Mouse (Mus musculus) forebrain, postnatal 0 days (tissue): ENCODE data around the gene Ly6g5c. TPM values are rescaled to one million over a fixed set of nuclear protein-coding genes. Genes with fewer than 3 reads are reported as not detected.

Experiments used
- ATAC-seq: fragments of 200-750 bp; cut with Nextera tagmentation; 2 replicates; pipeline ENCODE4 v1.8.0; 2017; ENCODE audit warnings: mild to moderate bottlenecking, moderate library complexity
- DNase-seq: peaks from one replicate; pipeline ENCODE4 v3.0.0-alpha.2; 2015
- H3K27ac ChIP-seq: fragments of 300-500 bp; sonication (generic); 2 replicates; pipeline ENCODE4 v1.5.1; 2014; ENCODE audit warnings: low read depth, mild to moderate bottlenecking, antibody characterized with exemption, low read length, moderate library complexity, mixed read lengths
- H3K27me3 ChIP-seq: fragments of 300-500 bp; sonication (generic); 2 replicates; pipeline ENCODE4 v1.6.1; 2014; ENCODE audit warnings: mild to moderate bottlenecking, low read length, mixed read lengths; ENCODE audit not compliant: insufficient read depth
- H3K36me3 ChIP-seq: fragments of 300-500 bp; sonication (generic); 2 replicates; pipeline ENCODE4 v1.6.1; 2014; ENCODE audit warnings: mild to moderate bottlenecking, moderate library complexity; ENCODE audit not compliant: insufficient read depth
- H3K4me1 ChIP-seq: fragments of 300-500 bp; sonication (generic); 2 replicates; pipeline ENCODE4 v1.6.1; 2014; ENCODE audit warnings: antibody characterized with exemption; ENCODE audit not compliant: insufficient read depth
- H3K4me2 ChIP-seq: fragments of 300-500 bp; sonication (generic); 2 replicates; pipeline ENCODE4 v1.6.1; 2014; ENCODE audit warnings: low read depth, mild to moderate bottlenecking, moderate library complexity
- H3K4me3 ChIP-seq: fragments of 300-500 bp; sonication (generic); 2 replicates; pipeline ENCODE4 v1.5.1; 2014; ENCODE audit warnings: low read depth, low read length, mixed read lengths
- H3K9ac ChIP-seq: fragments of 300-500 bp; sonication (generic); 2 replicates; pipeline ENCODE4 v1.6.1; 2014; ENCODE audit warnings: mild to moderate bottlenecking
- H3K9me3 ChIP-seq: fragments of 300-500 bp; sonication (generic); 2 replicates; pipeline ENCODE4 v1.6.1; 2016; ENCODE audit warnings: low read length
- CTCF ChIP-seq: sonication (generic); IDR thresholded peaks from 2 replicates; pipeline ENCODE4 v1.5.1; 2016; ENCODE audit warnings: antibody characterized with exemption, control low read depth, low read depth
- WGBS: fragments of 180-500 bp; shearing (Covaris S2); extraction: QIAGEN DNeasy Blood & Tissue Kit; methylation state at CpG from one replicate; pipeline ENCODE4 v1.1.7; 2014; 5-methylcytosine and 5-hydroxymethylcytosine counted together
- polyA plus RNA-seq: library from polyadenylated mRNA; unstranded; fragments of >200 nt; fragmentation: Nextera tagmentation; extraction: Ambion mirVana; gene quantifications from 2 replicates; pipeline ENCODE4 v1.2.1, GENCODE M21; 2015
- total RNA-seq: library from RNA; depleted of rRNA; stranded (reverse); fragments of >200 nt; gene quantifications from 2 replicates; pipeline ENCODE4 v1.2.3, GENCODE M21; 2014

The Ly6g5c gene
- total and polyA plus RNA-seq, 2 experiments from 2014 or later, result not detected

- Histone ChIP-seq H3K36me3 (peaks cover 9% of the 10 kb centered on the region; the same call in 1 of the 2 replicates), H3K4me1 (peaks cover 11% of the 10 kb centered on the region), H3K4me3 (no peak overlapping the region), H3K27ac (0 out of 2 replicates have a peak overlapping the region, but pooled peaks have one; percentile 3), H3K9ac (no peak overlapping the region), H3K27me3 (no peaks in the 10 kb centered on the region), H3K9me3 (no peaks in the 10 kb centered on the region), H3K4me2 (no peak overlapping the region)
- no peak for TF ChIP-seq CTCF
- DNase-seq (no peak), ATAC-seq (no peak)
- 96% methylated on average over 1 of the region's 1 CpGs for WGBS
Measured at GRCm38 (mm10) chr17:35125081-35125480, 17.0 kb downstream of the Ly6g5c start.

GRCm38 (mm10) chr17:35125578-35125977, 17.5 kb downstream of the Ly6g5c start:
- Histone ChIP-seq H3K9me3 (no peaks in the 10 kb centered on the region), H3K4me2 (peak overlapping the region; percentile 86), H3K27me3 (no peaks in the 10 kb centered on the region), H3K27ac (peak overlapping the region; percentile 79; the same call in 1 of the 2 replicates), H3K4me3 (peak overlapping the region; percentile 63), H3K4me1 (peaks cover 11% of the 10 kb centered on the region), H3K9ac (peak overlapping the region; percentile 81), H3K36me3 (peaks cover 9% of the 10 kb centered on the region; the same call in 1 of the 2 replicates)
- no peak for ATAC-seq
- 29% methylated on average over 6 of the region's 6 CpGs for WGBS
- TF ChIP-seq CTCF, result no peak
- DNase-seq, result no peak

- Histone ChIP-seq H3K36me3 (peaks cover 9% of the 10 kb centered on the region; the same call in 1 of the 2 replicates), H3K4me2 (peak within 1 kb of the TSS; percentile 86), H3K9ac (peak within 1 kb of the TSS; percentile 81), H3K4me1 (peaks cover 11% of the 10 kb centered on the region), H3K27me3 (no peaks in the 10 kb centered on the region), H3K9me3 (no peaks in the 10 kb centered on the region), H3K27ac (peak within 1 kb of the TSS; percentile 79), H3K4me3 (peak within 1 kb of the TSS; percentile 63)
- WGBS, result under 1% methylated on average over 36 of the region's 36 CpGs
- TF ChIP-seq CTCF, result no peak
- peak; percentile 74 for DNase-seq
- peak; percentile 26 for ATAC-seq
Measured at GRCm38 (mm10) chr17:35126206-35126611, 18.1 kb downstream of the Ly6g5c start, which contains the start of gene D17H6S53E. Gene D17H6S53E (plus strand): TSS chr17:35126373.

GRCm38 (mm10) chr17:35127017-35127416, 18.9 kb downstream of the Ly6g5c start:
- no peak for TF ChIP-seq CTCF
- DNase-seq, result no peak
- Histone ChIP-seq H3K4me1 (peaks cover 11% of the 10 kb centered on the region), H3K9ac (peak overlapping the region; percentile 81; the same call in 1 of the 2 replicates), H3K27me3 (no peaks in the 10 kb centered on the region), H3K27ac (no peak overlapping the region), H3K36me3 (peaks cover 9% of the 10 kb centered on the region; the same call in 1 of the 2 replicates), H3K4me2 (peak overlapping the region; percentile 86), H3K4me3 (peak overlapping the region; percentile 63), H3K9me3 (no peaks in the 10 kb centered on the region)
- ATAC-seq, result no peak
- 71% methylated on average over 13 of the region's 13 CpGs for WGBS

- DNase-seq (no peak), ATAC-seq (no peak)
- Histone ChIP-seq H3K9me3 (no peaks in the 10 kb centered on the region), H3K4me1 (peaks cover 11% of the 10 kb centered on the region), H3K36me3 (peaks cover 9% of the 10 kb centered on the region; the same call in 1 of the 2 replicates), H3K4me2 (no peak overlapping the region), H3K4me3 (no peak overlapping the region), H3K9ac (no peak overlapping the region), H3K27ac (no peak overlapping the region), H3K27me3 (no peaks in the 10 kb centered on the region)
- TF ChIP-seq CTCF, result no peak
- 79% methylated on average over 11 of the region's 11 CpGs for WGBS
Measured at GRCm38 (mm10) chr17:35128996-35129395, 20.9 kb downstream of the Ly6g5c start.

GRCm38 (mm10) chr17:35131038-35131437, 23.0 kb downstream of the Ly6g5c start:
- Histone ChIP-seq H3K27ac (no peak overlapping the region), H3K4me1 (peaks cover 8% of the 10 kb centered on the region), H3K4me3 (no peak overlapping the region), H3K36me3 (no peaks in the 10 kb centered on the region), H3K27me3 (no peaks in the 10 kb centered on the region), H3K9ac (no peak overlapping the region), H3K4me2 (no peak overlapping the region), H3K9me3 (no peaks in the 10 kb centered on the region)
- 90% methylated on average over 8 of the region's 8 CpGs for WGBS
- TF ChIP-seq CTCF, result no peak
- DNase-seq (no peak), ATAC-seq (no peak)

- no peak within 1 kb of the TSS for H3K9ac ChIP-seq
- H3K4me1 ChIP-seq, result peaks cover 10% of the 10 kb centered on the region
- no peaks in the 10 kb centered on the region for H3K27me3 ChIP-seq
- ATAC-seq (no peak), DNase-seq (no peak)
- WGBS, result 82% methylated on average over 15 of the region's 15 CpGs
- no peak within 1 kb of the TSS for H3K4me3 ChIP-seq
- no peak for TF ChIP-seq CTCF
- no peaks in the 10 kb centered on the region for H3K36me3 ChIP-seq
- H3K27ac ChIP-seq, result no peak within 1 kb of the TSS
- H3K9me3 ChIP-seq, result no peaks in the 10 kb centered on the region
- H3K4me2 ChIP-seq, result no peak within 1 kb of the TSS
Measured at GRCm38 (mm10) chr17:35131500-35132173, 23.6 kb downstream of the Ly6g5c start, which contains the start of gene Apom. Gene Apom (minus strand): TSS chr17:35132050.
